Mouse (Mus musculus): ENCODE data around the gene Zfp956. TPM values are rescaled to one million over a fixed set of nuclear protein-coding genes. Genes with fewer than 3 reads are reported as not detected.

The Zfp956 gene
- total RNA-seq (2015; ENCODE audit: low replicate concordance) (not detected in 2 replicates), total RNA-seq (2017; ENCODE audit: low replicate concordance) (0.45 and 5.3 TPM in 2 replicates)

- peak; percentile 98 for ATAC-seq (replicated peaks; ENCODE audit: low FRiP score, poor library complexity, severe bottlenecking)
Measured at GRCm38 (mm10) chr6:47953191-47953726, at the start of gene Zfp956. TSS of gene Zfp956 (plus strand) at chr6:47953390.

GRCm38 (mm10) chr6:47903587-47903986 lies 49.6 kb upstream of the Zfp956 start:
- no peak for ATAC-seq (replicated peaks; ENCODE audit: low FRiP score, poor library complexity, severe bottlenecking)

- no peak for ATAC-seq (replicated peaks; ENCODE audit: low FRiP score, poor library complexity, severe bottlenecking)
Measured at GRCm38 (mm10) chr6:47904361-47904760, 48.8 kb upstream of the Zfp956 start.

- no peak for ATAC-seq (replicated peaks; ENCODE audit: low FRiP score, poor library complexity, severe bottlenecking)
Measured at GRCm38 (mm10) chr6:47904917-47905695, 48.1 kb upstream of the Zfp956 start.

GRCm38 (mm10) chr6:47906326-47906725 lies 46.9 kb upstream of the Zfp956 start:
- ATAC-seq (replicated peaks; ENCODE audit: low FRiP score, poor library complexity, severe bottlenecking): no peak

- ATAC-seq (replicated peaks; ENCODE audit: low FRiP score, poor library complexity, severe bottlenecking): no peak
Measured at GRCm38 (mm10) chr6:47909007-47909406, 44.2 kb upstream of the Zfp956 start.

GRCm38 (mm10) chr6:47911650-47912049 lies 41.5 kb upstream of the Zfp956 start:
- no peak for ATAC-seq (replicated peaks; ENCODE audit: low FRiP score, poor library complexity, severe bottlenecking)

GRCm38 (mm10) chr6:47912991-47913390 lies 40.2 kb upstream of the Zfp956 start:
- no peak for ATAC-seq (replicated peaks; ENCODE audit: low FRiP score, poor library complexity, severe bottlenecking)

GRCm38 (mm10) chr6:47917051-47917450 lies 36.1 kb upstream of the Zfp956 start:
- no peak for ATAC-seq (replicated peaks; ENCODE audit: low FRiP score, poor library complexity, severe bottlenecking)

- no peak for ATAC-seq (replicated peaks; ENCODE audit: low FRiP score, poor library complexity, severe bottlenecking)
Measured at GRCm38 (mm10) chr6:47918768-47919274, 34.4 kb upstream of the Zfp956 start.

GRCm38 (mm10) chr6:47919646-47920446 lies 33.3 kb upstream of the Zfp956 start:
- peak; percentile 26 for ATAC-seq (replicated peaks; ENCODE audit: low FRiP score, poor library complexity, severe bottlenecking)

- ATAC-seq (replicated peaks; ENCODE audit: low FRiP score, poor library complexity, severe bottlenecking): peak; percentile 93
Measured at GRCm38 (mm10) chr6:47920447-47921340, 32.5 kb upstream of the Zfp956 start, which contains the start of gene Zfp212. TSS of gene Zfp212 (plus strand) at chr6:47920476.

GRCm38 (mm10) chr6:47942461-47942860 lies 10.7 kb upstream of the Zfp956 start:
- no peak for ATAC-seq (replicated peaks; ENCODE audit: low FRiP score, poor library complexity, severe bottlenecking)

GRCm38 (mm10) chr6:47943021-47943691 lies 10.0 kb upstream of the Zfp956 start:
- peak; percentile 84 for ATAC-seq (replicated peaks; ENCODE audit: low FRiP score, poor library complexity, severe bottlenecking)

- ATAC-seq (replicated peaks; ENCODE audit: low FRiP score, poor library complexity, severe bottlenecking): no peak
Measured at GRCm38 (mm10) chr6:47943721-47944120, 9.5 kb upstream of the Zfp956 start.

GRCm38 (mm10) chr6:47947388-47947787 lies 5.8 kb upstream of the Zfp956 start:
- ATAC-seq (replicated peaks; ENCODE audit: low FRiP score, poor library complexity, severe bottlenecking): no peak

GRCm38 (mm10) chr6:47954425-47954824 lies 1.2 kb downstream of the Zfp956 start:
- no peak for ATAC-seq (replicated peaks; ENCODE audit: low FRiP score, poor library complexity, severe bottlenecking)

- no peak for ATAC-seq (replicated peaks; ENCODE audit: low FRiP score, poor library complexity, severe bottlenecking)
Measured at GRCm38 (mm10) chr6:47957816-47958215, 4.6 kb downstream of the Zfp956 start.
